Mouse (Mus musculus): ENCODE data around the gene Egfem1. TPM values are rescaled to one million over a fixed set of nuclear protein-coding genes. Genes with fewer than 3 reads are reported as not detected.
A peak's percentile ranks its signal among the peaks of the same experiment; 100 is the strongest.

Egfem1 gene
- polyA plus RNA-seq, 1 experiment from 2014 or later: 1.3 TPM

- WGBS: 57% methylated on average over 3 of the region's 3 CpGs
- Histone ChIP-seq H3K9ac (ENCODE audit: low read depth, low read length) (no peak overlapping the region), H3K36me3 (ENCODE audit: control insufficient read depth, insufficient read depth, low read length) (no peaks in the 10 kb centered on the region), H3K4me1 (ENCODE audit: control insufficient read depth, insufficient read depth, low read length) (no peaks in the 10 kb centered on the region), H3K4me2 (ENCODE audit: low read depth, low read length) (no peak overlapping the region), H3K27ac (replicated peaks; ENCODE audit: low read depth, low read length) (no peak overlapping the region), H3K27me3 (replicated peaks; ENCODE audit: control insufficient read depth, insufficient read depth, low read length) (no peaks in the 10 kb centered on the region), H3K4me3 (ENCODE audit: low read depth, low read length) (no peak overlapping the region), H3K9me3 (ENCODE audit: control insufficient read depth, low read length) (no peaks in the 10 kb centered on the region)
- DNase-seq (ENCODE audit: low spot score) (no peak), ATAC-seq (ENCODE audit: low read depth) (no peak)
Observed at GRCm38 (mm10) chr3:29342223-29342791, 260.5 kb downstream of the Egfem1 start.

- no peak overlapping the region for H3K27ac ChIP-seq (replicated peaks; ENCODE audit: low read depth, low read length)
- DNase-seq (ENCODE audit: low spot score) (no peak), ATAC-seq (ENCODE audit: low read depth) (no peak)
- no peak overlapping the region for H3K4me3 ChIP-seq (ENCODE audit: low read depth, low read length)
- H3K4me1 ChIP-seq (ENCODE audit: control insufficient read depth, insufficient read depth, low read length): no peaks in the 10 kb centered on the region
- no peak overlapping the region for H3K4me2 ChIP-seq (ENCODE audit: low read depth, low read length)
- no peaks in the 10 kb centered on the region for H3K36me3 ChIP-seq (ENCODE audit: control insufficient read depth, insufficient read depth, low read length)
- H3K9me3 ChIP-seq (ENCODE audit: control insufficient read depth, low read length): no peaks in the 10 kb centered on the region
- no peaks in the 10 kb centered on the region for H3K27me3 ChIP-seq (replicated peaks; ENCODE audit: control insufficient read depth, insufficient read depth, low read length)
- H3K9ac ChIP-seq (ENCODE audit: low read depth, low read length): no peak overlapping the region
- 69% methylated on average over 3 of the region's 3 CpGs for WGBS
Observed at GRCm38 (mm10) chr3:29345805-29346204, 264.0 kb downstream of the Egfem1 start.

GRCm38 (mm10) chr3:29366907-29367306 lies 285.1 kb downstream of the Egfem1 start:
- H3K27ac ChIP-seq (replicated peaks; ENCODE audit: low read depth, low read length): no peak overlapping the region
- ATAC-seq (ENCODE audit: low read depth) (no peak), DNase-seq (ENCODE audit: low spot score) (peak; percentile 36)
- no peak overlapping the region for H3K9ac ChIP-seq (ENCODE audit: low read depth, low read length)
- no peaks in the 10 kb centered on the region for H3K4me1 ChIP-seq (ENCODE audit: control insufficient read depth, insufficient read depth, low read length)
- H3K9me3 ChIP-seq (ENCODE audit: control insufficient read depth, low read length): no peaks in the 10 kb centered on the region
- H3K4me3 ChIP-seq (ENCODE audit: low read depth, low read length): no peak overlapping the region
- no peaks in the 10 kb centered on the region for H3K27me3 ChIP-seq (replicated peaks; ENCODE audit: control insufficient read depth, insufficient read depth, low read length)
- 43% methylated on average over 8 of the region's 8 CpGs for WGBS
- no peaks in the 10 kb centered on the region for H3K36me3 ChIP-seq (ENCODE audit: control insufficient read depth, insufficient read depth, low read length)
- H3K4me2 ChIP-seq (ENCODE audit: low read depth, low read length): no peak overlapping the region

- Histone ChIP-seq H3K9me3 (ENCODE audit: control insufficient read depth, low read length) (no peaks in the 10 kb centered on the region), H3K4me2 (ENCODE audit: low read depth, low read length) (no peak overlapping the region), H3K4me3 (ENCODE audit: low read depth, low read length) (no peak overlapping the region), H3K9ac (ENCODE audit: low read depth, low read length) (no peak overlapping the region), H3K27ac (replicated peaks; ENCODE audit: low read depth, low read length) (no peak overlapping the region), H3K27me3 (replicated peaks; ENCODE audit: control insufficient read depth, insufficient read depth, low read length) (no peaks in the 10 kb centered on the region), H3K4me1 (ENCODE audit: control insufficient read depth, insufficient read depth, low read length) (no peaks in the 10 kb centered on the region), H3K36me3 (ENCODE audit: control insufficient read depth, insufficient read depth, low read length) (no peaks in the 10 kb centered on the region)
- ATAC-seq (ENCODE audit: low read depth) (no peak), DNase-seq (ENCODE audit: low spot score) (no peak)
- WGBS: 67% methylated on average over 5 of the region's 5 CpGs
Observed at GRCm38 (mm10) chr3:29370519-29370918, 288.7 kb downstream of the Egfem1 start.

- 35% methylated on average over 2 of the region's 2 CpGs for WGBS
- H3K9me3 ChIP-seq (ENCODE audit: control insufficient read depth, low read length): no peaks in the 10 kb centered on the region
- no peak overlapping the region for H3K27ac ChIP-seq (replicated peaks; ENCODE audit: low read depth, low read length)
- no peak overlapping the region for H3K4me2 ChIP-seq (ENCODE audit: low read depth, low read length)
- no peaks in the 10 kb centered on the region for H3K4me1 ChIP-seq (ENCODE audit: control insufficient read depth, insufficient read depth, low read length)
- no peak overlapping the region for H3K4me3 ChIP-seq (ENCODE audit: low read depth, low read length)
- H3K27me3 ChIP-seq (replicated peaks; ENCODE audit: control insufficient read depth, insufficient read depth, low read length): no peaks in the 10 kb centered on the region
- no peak overlapping the region for H3K9ac ChIP-seq (ENCODE audit: low read depth, low read length)
- DNase-seq (ENCODE audit: low spot score) (peak; percentile 5), ATAC-seq (ENCODE audit: low read depth) (no peak)
- no peaks in the 10 kb centered on the region for H3K36me3 ChIP-seq (ENCODE audit: control insufficient read depth, insufficient read depth, low read length)
Observed at GRCm38 (mm10) chr3:29381255-29381654, 299.4 kb downstream of the Egfem1 start.

- H3K9ac ChIP-seq (ENCODE audit: low read depth, low read length): no peak overlapping the region
- no peak overlapping the region for H3K4me2 ChIP-seq (ENCODE audit: low read depth, low read length)
- H3K4me1 ChIP-seq (ENCODE audit: control insufficient read depth, insufficient read depth, low read length): no peaks in the 10 kb centered on the region
- no peak overlapping the region for H3K27ac ChIP-seq (replicated peaks; ENCODE audit: low read depth, low read length)
- WGBS: 83% methylated on average over 3 of the region's 3 CpGs
- no peaks in the 10 kb centered on the region for H3K36me3 ChIP-seq (ENCODE audit: control insufficient read depth, insufficient read depth, low read length)
- no peak for DNase-seq (ENCODE audit: low spot score)
- H3K27me3 ChIP-seq (replicated peaks; ENCODE audit: control insufficient read depth, insufficient read depth, low read length): no peaks in the 10 kb centered on the region
- H3K9me3 ChIP-seq (ENCODE audit: control insufficient read depth, low read length): no peaks in the 10 kb centered on the region
- H3K4me3 ChIP-seq (ENCODE audit: low read depth, low read length): no peak overlapping the region
- no peak for ATAC-seq (ENCODE audit: low read depth)
Observed at GRCm38 (mm10) chr3:29399064-29399463, 317.2 kb downstream of the Egfem1 start.

GRCm38 (mm10) chr3:29421634-29422033 lies 339.8 kb downstream of the Egfem1 start:
- DNase-seq (ENCODE audit: low spot score) (no peak), ATAC-seq (ENCODE audit: low read depth) (no peak)
- no peaks in the 10 kb centered on the region for H3K27me3 ChIP-seq (replicated peaks; ENCODE audit: control insufficient read depth, insufficient read depth, low read length)
- no peak overlapping the region for H3K4me2 ChIP-seq (ENCODE audit: low read depth, low read length)
- H3K36me3 ChIP-seq (ENCODE audit: control insufficient read depth, insufficient read depth, low read length): no peaks in the 10 kb centered on the region
- no peak overlapping the region for H3K9ac ChIP-seq (ENCODE audit: low read depth, low read length)
- no peak overlapping the region for H3K27ac ChIP-seq (replicated peaks; ENCODE audit: low read depth, low read length)
- no peak overlapping the region for H3K4me3 ChIP-seq (ENCODE audit: low read depth, low read length)
- no peaks in the 10 kb centered on the region for H3K9me3 ChIP-seq (ENCODE audit: control insufficient read depth, low read length)
- WGBS: 91% methylated on average over 2 of the region's 2 CpGs
- no peaks in the 10 kb centered on the region for H3K4me1 ChIP-seq (ENCODE audit: control insufficient read depth, insufficient read depth, low read length)

- Histone ChIP-seq H3K4me1 (ENCODE audit: control insufficient read depth, insufficient read depth, low read length) (no peaks in the 10 kb centered on the region), H3K27me3 (replicated peaks; ENCODE audit: control insufficient read depth, insufficient read depth, low read length) (no peaks in the 10 kb centered on the region), H3K4me2 (ENCODE audit: low read depth, low read length) (no peak overlapping the region), H3K9me3 (ENCODE audit: control insufficient read depth, low read length) (no peaks in the 10 kb centered on the region), H3K27ac (replicated peaks; ENCODE audit: low read depth, low read length) (no peak overlapping the region), H3K9ac (ENCODE audit: low read depth, low read length) (no peak overlapping the region), H3K4me3 (ENCODE audit: low read depth, low read length) (no peak overlapping the region), H3K36me3 (ENCODE audit: control insufficient read depth, insufficient read depth, low read length) (no peaks in the 10 kb centered on the region)
- ATAC-seq (ENCODE audit: low read depth): no peak
- DNase-seq (ENCODE audit: low spot score): no peak
- 53% methylated on average over 10 of the region's 10 CpGs for WGBS
Observed at GRCm38 (mm10) chr3:29432109-29433091, 350.6 kb downstream of the Egfem1 start.

All from embryonic facial prominence, embryonic 14.5 days (tissue).